ENCODE assay signal across 8 mouse cellular contexts in genomic region chr15:79440651-79441330, GRCm38 (mm10). TPM values are rescaled to one million over a fixed set of nuclear protein-coding genes. Genes with fewer than 3 reads are reported as not detected.
DNase-seq lines count a peak whose midpoint lies in the region; ATAC-seq and TF ChIP-seq lines count a peak whose summit lies in the region.

No protein-coding gene starts in this region.

- H3ac ChIP-seq in C2C12 (ENCODE audit: control insufficient read depth, insufficient read length, low read depth): peak overlapping the region; percentile 78

- peaks cover 51% of the 10 kb centered on the region for H3K79me3 ChIP-seq in C2C12 (ENCODE audit: low read depth)

- H3K27me3 ChIP-seq in C2C12 (ENCODE audit: control insufficient read depth, insufficient read depth, insufficient read length): peaks cover 3% of the 10 kb centered on the region
- no peaks in the 10 kb centered on the region for H3K27me3 ChIP-seq in forebrain, embryonic 13.5 days
- H3K27me3 ChIP-seq in liver, embryonic 15.5 days: peaks cover 34% of the 10 kb centered on the region

- H3K4me1 ChIP-seq in forebrain, embryonic 13.5 days: peaks cover 60% of the 10 kb centered on the region
- peaks cover 35% of the 10 kb centered on the region for H3K4me1 ChIP-seq in liver, embryonic 15.5 days (replicated peaks)

- no peak for DNase-seq in gastrocnemius, adult 2 months
- DNase-seq in gastrocnemius, postnatal 36 days: no peak
- DNase-seq in frontal cortex, postnatal 14 days (ENCODE audit: low spot score in 2 of 2): no peak
- no peak for DNase-seq in spleen, postnatal 4 days (ENCODE audit: low spot score in 2 of 2)
- DNase-seq in urinary bladder, postnatal 10 days (ENCODE audit: low spot score): no peak

- ATAC-seq in forebrain, embryonic 13.5 days: peak; percentile 29; the same call in 1 of the 2 replicates
- ATAC-seq in liver, embryonic 15.5 days (ENCODE audit: insufficient read depth): no peak

- H3K4me2 ChIP-seq in forebrain, embryonic 13.5 days: peak overlapping the region; percentile 95
- H3K4me2 ChIP-seq in liver, embryonic 15.5 days: peak overlapping the region; percentile 82

- peak overlapping the region; percentile 96 for H3K4me3 ChIP-seq in gastrocnemius, adult 2 months
- H3K4me3 ChIP-seq in C2C12 (ENCODE audit: insufficient read depth, poor library complexity, severe bottlenecking): peak overlapping the region; percentile 78
- peak overlapping the region; percentile 95 for H3K4me3 ChIP-seq in forebrain, embryonic 13.5 days
- H3K4me3 ChIP-seq in liver, embryonic 15.5 days (replicated peaks): peak overlapping the region; percentile 66

- peak overlapping the region; percentile 100 for H3K9ac ChIP-seq in forebrain, embryonic 13.5 days
- H3K9ac ChIP-seq in liver, embryonic 15.5 days: peak overlapping the region; percentile 58

- H3K79me2 ChIP-seq in C2C12 (ENCODE audit: control insufficient read depth, insufficient read depth): peaks cover 67% of the 10 kb centered on the region

- H3K27ac ChIP-seq in gastrocnemius, adult 2 months: peak overlapping the region; percentile 99
- peak overlapping the region; percentile 98 for H3K27ac ChIP-seq in forebrain, embryonic 13.5 days
- no peak overlapping the region for H3K27ac ChIP-seq in liver, embryonic 15.5 days (replicated peaks)

- WGBS in forebrain, embryonic 13.5 days: 18% methylated on average over 11 of the region's 11 CpGs
- WGBS in liver, embryonic 15.5 days (ENCODE audit: insufficient replicate concordance): 27% methylated on average over 11 of the region's 11 CpGs

- no peaks in the 10 kb centered on the region for H3K9me3 ChIP-seq in forebrain, embryonic 13.5 days (replicated peaks)
- no peaks in the 10 kb centered on the region for H3K9me3 ChIP-seq in liver, embryonic 15.5 days (replicated peaks)

- no peak for TF ChIP-seq CTCF in gastrocnemius, adult 2 months (IDR thresholded peaks at IDR 0.05)
- no peak for TF ChIP-seq CTCF in C2C12 (IDR thresholded peaks at IDR 0.05; ENCODE audit: control insufficient read depth, insufficient read depth, insufficient read length)

- intact Hi-C loops in gastrocnemius, adult 2 months (cut with DNase I): no loop called here
- intact Hi-C loops in gastrocnemius, postnatal 36 days (cut with DNase I): loop anchor here (2.0 kb wide), 1 partner anchor 38 kb away; the partner anchor contains the start of gene Tmem184b

- H3K36me3 ChIP-seq in C2C12 (ENCODE audit: control insufficient read depth, insufficient read depth): peaks cover 34% of the 10 kb centered on the region
- peaks cover 31% of the 10 kb centered on the region for H3K36me3 ChIP-seq in forebrain, embryonic 13.5 days (ENCODE audit: poor library complexity, severe bottlenecking)
- H3K36me3 ChIP-seq in liver, embryonic 15.5 days (replicated peaks): no peaks in the 10 kb centered on the region

TF ChIP-seq in C2C12, 6 proteins besides CTCF, POLR2A, EP300 and RAD21:
- no peak for TF ChIP-seq USF1 (IDR thresholded peaks at IDR 0.05; ENCODE audit: low read depth)
- peak; percentile 65 for TF ChIP-seq MAX (IDR thresholded peaks at IDR 0.05)
TF ChIP-seq in C2C12: peak in this region for 1.

RNA-seq across cellular contexts. Expression of gene Csnk1e, which starts 14.6 kb away (rescaled TPM):
- total RNA-seq in gastrocnemius, adult 2 months (2021): 10 to 100 TPM; 41.8 to 61.4 TPM
- total RNA-seq in gastrocnemius, postnatal 36 days (2021): 10 to 100 TPM; 46.7 to 50.7 TPM
- 98.6 TPM for polyA plus RNA-seq in C2C12 (2012; fragmentation: generic; extraction: Trizol)
- polyA plus RNA-seq in forebrain, embryonic 13.5 days (2015; fragmentation: Nextera tagmentation; extraction: Ambion mirVana): 200 and 208 TPM in 2 replicates
- 8.0 and 9.2 TPM in 2 replicates for polyA plus RNA-seq in liver, embryonic 15.5 days (2015; fragmentation: Nextera tagmentation; extraction: Ambion mirVana)

RNA-seq across cellular contexts. Expression of gene Tmem184b, which starts 37.4 kb away (rescaled TPM):
- 10 to 100 TPM; 26.1 to 36.7 TPM for total RNA-seq in gastrocnemius, adult 2 months (2021)
- 10 to 100 TPM; 23.2 to 30.0 TPM for total RNA-seq in gastrocnemius, postnatal 36 days (2021)
- polyA plus RNA-seq in C2C12 (2012; fragmentation: generic; extraction: Trizol): 74.2 TPM
- 29.4 and 31.3 TPM in 2 replicates for polyA plus RNA-seq in forebrain, embryonic 13.5 days (2015; fragmentation: Nextera tagmentation; extraction: Ambion mirVana)
- polyA plus RNA-seq in liver, embryonic 15.5 days (2015; fragmentation: Nextera tagmentation; extraction: Ambion mirVana): 11.6 and 11.7 TPM in 2 replicates
